Mouse (Mus musculus): ENCODE data around the gene Kcnj12. TPM values are rescaled to one million over a fixed set of nuclear protein-coding genes. Genes with fewer than 3 reads are reported as not detected.
A peak's percentile ranks its signal among the peaks of the same experiment; 100 is the strongest.

The Kcnj12 gene
- polyA plus RNA-seq, 1 experiment, result 1.5 TPM

- no peak overlapping the region for H3K4me3 ChIP-seq (ENCODE audit: low read depth, low read length)
- peak; percentile 39; the same call in 1 of the 2 replicates for TF ChIP-seq EP300 (IDR thresholded peaks at IDR 0.05; ENCODE audit: insufficient read depth, low read depth, low read length)
- no peak for TF ChIP-seq CTCF (IDR thresholded peaks at IDR 0.05; ENCODE audit: low read depth, low read length)
- H3K9ac ChIP-seq (ENCODE audit: low read depth, poor library complexity, severe bottlenecking), result no peak overlapping the region
- H3K27ac ChIP-seq (ENCODE audit: insufficient read depth, low read length), result peak overlapping the region; percentile 38
- no peaks in the 10 kb centered on the region for H3K9me3 ChIP-seq (replicated peaks; ENCODE audit: control insufficient read depth, insufficient read depth, low read length, poor library complexity, severe bottlenecking)
- H3K4me1 ChIP-seq (ENCODE audit: control insufficient read depth, insufficient read depth, low read length), result peaks cover 8% of the 10 kb centered on the region
- no peaks in the 10 kb centered on the region for H3K36me3 ChIP-seq (ENCODE audit: control insufficient read depth, insufficient read depth, low read length, poor library complexity, severe bottlenecking)
- no peaks in the 10 kb centered on the region for H3K27me3 ChIP-seq (ENCODE audit: control insufficient read depth, insufficient read depth, low read length, poor library complexity, severe bottlenecking)
These were observed 17.6 kb upstream of the Kcnj12 start for GRCm38 (mm10) chr11:61004781-61005180.

DNA sequence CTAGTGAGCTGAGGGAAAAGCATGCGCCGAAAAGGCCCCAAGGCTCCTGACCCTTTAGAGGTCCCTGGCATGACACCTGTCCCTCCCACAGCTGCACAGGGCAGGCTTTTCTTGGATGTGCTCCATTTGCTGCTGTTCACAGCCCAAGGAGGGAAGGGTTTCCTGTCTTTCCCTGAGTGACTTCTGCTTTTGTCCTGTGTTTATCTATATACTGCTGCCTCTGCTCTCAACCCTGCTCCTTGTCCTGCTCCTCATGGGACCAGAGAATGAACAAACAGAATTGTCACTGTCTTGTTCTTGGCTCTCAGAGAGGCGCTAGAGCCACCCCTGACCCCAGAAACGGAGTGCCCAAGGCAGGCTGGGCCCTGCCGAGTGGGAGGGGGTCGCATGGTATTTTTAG lies 17.0 kb upstream of the Kcnj12 start:
- TF ChIP-seq POLR2A (IDR thresholded peaks at IDR 0.05; ENCODE audit: insufficient read depth, low read length), result no peak
- no peak for TF ChIP-seq EP300 (IDR thresholded peaks at IDR 0.05; ENCODE audit: insufficient read depth, low read depth, low read length)
- no peak for TF ChIP-seq CTCF (IDR thresholded peaks at IDR 0.05; ENCODE audit: low read depth, low read length)
- no peaks in the 10 kb centered on the region for H3K9me3 ChIP-seq (replicated peaks; ENCODE audit: control insufficient read depth, insufficient read depth, low read length, poor library complexity, severe bottlenecking)
- no peaks in the 10 kb centered on the region for H3K27me3 ChIP-seq (ENCODE audit: control insufficient read depth, insufficient read depth, low read length, poor library complexity, severe bottlenecking)
- no peak overlapping the region for H3K4me3 ChIP-seq (ENCODE audit: low read depth, low read length)
- no peak overlapping the region for H3K27ac ChIP-seq (ENCODE audit: insufficient read depth, low read length)
- peaks cover 8% of the 10 kb centered on the region for H3K4me1 ChIP-seq (ENCODE audit: control insufficient read depth, insufficient read depth, low read length)
- no peak overlapping the region for H3K9ac ChIP-seq (ENCODE audit: low read depth, poor library complexity, severe bottlenecking)
- no peaks in the 10 kb centered on the region for H3K36me3 ChIP-seq (ENCODE audit: control insufficient read depth, insufficient read depth, low read length, poor library complexity, severe bottlenecking)

- Histone ChIP-seq H3K9me3 (replicated peaks; ENCODE audit: control insufficient read depth, insufficient read depth, low read length, poor library complexity, severe bottlenecking) (no peaks in the 10 kb centered on the region), H3K27me3 (ENCODE audit: control insufficient read depth, insufficient read depth, low read length, poor library complexity, severe bottlenecking) (no peaks in the 10 kb centered on the region), H3K9ac (ENCODE audit: low read depth, poor library complexity, severe bottlenecking) (no peak overlapping the region), H3K4me3 (ENCODE audit: low read depth, low read length) (no peak overlapping the region), H3K27ac (ENCODE audit: insufficient read depth, low read length) (no peak overlapping the region), H3K36me3 (ENCODE audit: control insufficient read depth, insufficient read depth, low read length, poor library complexity, severe bottlenecking) (no peaks in the 10 kb centered on the region), H3K4me1 (ENCODE audit: control insufficient read depth, insufficient read depth, low read length) (no peaks in the 10 kb centered on the region)
- TF ChIP-seq EP300 (IDR thresholded peaks at IDR 0.05; ENCODE audit: insufficient read depth, low read depth, low read length) (no peak), CTCF (IDR thresholded peaks at IDR 0.05; ENCODE audit: low read depth, low read length) (no peak), POLR2A (IDR thresholded peaks at IDR 0.05; ENCODE audit: insufficient read depth, low read length) (no peak)
These were observed 10.5 kb upstream of the Kcnj12 start for GRCm38 (mm10) chr11:61011736-61012294.

DNA sequence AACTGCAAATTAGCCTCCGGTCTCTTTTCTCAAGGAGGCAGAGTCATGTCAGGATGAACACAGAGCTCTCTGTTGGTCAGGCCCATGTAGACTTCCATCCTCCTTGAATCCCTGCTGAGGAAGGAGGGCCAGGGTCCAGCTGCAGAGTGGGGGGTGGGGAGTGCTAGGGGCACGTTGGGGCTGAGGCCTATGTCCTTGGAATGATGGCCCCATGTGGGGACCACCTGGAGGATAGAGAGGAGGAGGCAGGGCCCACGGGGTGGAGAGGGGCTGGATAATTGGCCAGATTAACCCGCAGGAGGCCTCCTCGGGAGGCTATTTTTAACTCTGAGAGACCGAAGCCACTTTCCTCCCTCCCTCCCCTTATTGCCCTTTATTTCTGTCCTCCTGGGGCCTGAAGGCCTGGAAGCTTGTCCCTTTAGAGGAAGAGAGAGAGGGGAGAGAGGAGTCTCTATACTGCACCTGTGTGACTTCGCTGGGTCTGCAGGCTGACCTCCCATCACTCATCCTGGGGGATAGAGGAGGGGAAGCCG lies 5.4 kb upstream of the Kcnj12 start:
- H3K27ac ChIP-seq (ENCODE audit: insufficient read depth, low read length), result no peak overlapping the region
- H3K4me3 ChIP-seq (ENCODE audit: low read depth, low read length), result no peak overlapping the region
- no peaks in the 10 kb centered on the region for H3K36me3 ChIP-seq (ENCODE audit: control insufficient read depth, insufficient read depth, low read length, poor library complexity, severe bottlenecking)
- H3K4me1 ChIP-seq (ENCODE audit: control insufficient read depth, insufficient read depth, low read length), result no peaks in the 10 kb centered on the region
- no peak overlapping the region for H3K9ac ChIP-seq (ENCODE audit: low read depth, poor library complexity, severe bottlenecking)
- H3K27me3 ChIP-seq (ENCODE audit: control insufficient read depth, insufficient read depth, low read length, poor library complexity, severe bottlenecking), result no peaks in the 10 kb centered on the region
- TF ChIP-seq EP300 (IDR thresholded peaks at IDR 0.05; ENCODE audit: insufficient read depth, low read depth, low read length) (no peak), CTCF (IDR thresholded peaks at IDR 0.05; ENCODE audit: low read depth, low read length) (no peak), POLR2A (IDR thresholded peaks at IDR 0.05; ENCODE audit: insufficient read depth, low read length) (no peak)
- H3K9me3 ChIP-seq (replicated peaks; ENCODE audit: control insufficient read depth, insufficient read depth, low read length, poor library complexity, severe bottlenecking), result no peaks in the 10 kb centered on the region

DNA sequence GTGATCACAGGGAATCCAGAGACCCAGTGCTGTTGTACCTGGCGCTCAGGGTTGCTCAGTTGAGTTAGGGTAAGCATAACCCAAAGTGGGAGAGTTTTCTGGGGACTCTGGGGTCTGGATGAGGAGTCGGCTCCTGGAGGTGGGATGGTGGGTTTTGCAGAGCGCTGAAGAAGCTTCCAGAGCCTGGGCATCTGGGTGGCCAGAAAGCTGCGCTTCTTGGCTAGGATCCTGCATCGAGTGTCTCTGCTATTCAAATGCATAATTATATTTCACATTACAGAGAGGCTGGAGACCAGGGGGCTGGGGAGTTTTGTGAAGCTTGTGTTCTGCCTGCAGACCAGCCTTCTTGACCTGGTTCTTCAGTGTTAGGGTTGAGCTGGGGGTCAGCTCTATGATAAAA lies 1.2 kb upstream of the Kcnj12 start:
- H3K27ac ChIP-seq (ENCODE audit: insufficient read depth, low read length), result no peak overlapping the region
- no peaks in the 10 kb centered on the region for H3K9me3 ChIP-seq (replicated peaks; ENCODE audit: control insufficient read depth, insufficient read depth, low read length, poor library complexity, severe bottlenecking)
- H3K36me3 ChIP-seq (ENCODE audit: control insufficient read depth, insufficient read depth, low read length, poor library complexity, severe bottlenecking), result no peaks in the 10 kb centered on the region
- H3K4me1 ChIP-seq (ENCODE audit: control insufficient read depth, insufficient read depth, low read length), result no peaks in the 10 kb centered on the region
- TF ChIP-seq EP300 (IDR thresholded peaks at IDR 0.05; ENCODE audit: insufficient read depth, low read depth, low read length) (no peak), POLR2A (IDR thresholded peaks at IDR 0.05; ENCODE audit: insufficient read depth, low read length) (no peak), CTCF (IDR thresholded peaks at IDR 0.05; ENCODE audit: low read depth, low read length) (no peak)
- peaks cover 9% of the 10 kb centered on the region for H3K27me3 ChIP-seq (ENCODE audit: control insufficient read depth, insufficient read depth, low read length, poor library complexity, severe bottlenecking)
- H3K9ac ChIP-seq (ENCODE audit: low read depth, poor library complexity, severe bottlenecking), result no peak overlapping the region
- no peak overlapping the region for H3K4me3 ChIP-seq (ENCODE audit: low read depth, low read length)

GRCm38 (mm10) chr11:61021676-61022549 lies 451 bp upstream of the Kcnj12 start:
- H3K27me3 ChIP-seq (ENCODE audit: control insufficient read depth, insufficient read depth, low read length, poor library complexity, severe bottlenecking), result peaks cover 9% of the 10 kb centered on the region
- no peak for TF ChIP-seq EP300 (IDR thresholded peaks at IDR 0.05; ENCODE audit: insufficient read depth, low read depth, low read length)
- peak overlapping the region; percentile 85 for H3K4me3 ChIP-seq (ENCODE audit: low read depth, low read length)
- no peaks in the 10 kb centered on the region for H3K4me1 ChIP-seq (ENCODE audit: control insufficient read depth, insufficient read depth, low read length)
- H3K27ac ChIP-seq (ENCODE audit: insufficient read depth, low read length), result no peak overlapping the region
- H3K9me3 ChIP-seq (replicated peaks; ENCODE audit: control insufficient read depth, insufficient read depth, low read length, poor library complexity, severe bottlenecking), result no peaks in the 10 kb centered on the region
- no peaks in the 10 kb centered on the region for H3K36me3 ChIP-seq (ENCODE audit: control insufficient read depth, insufficient read depth, low read length, poor library complexity, severe bottlenecking)
- H3K9ac ChIP-seq (ENCODE audit: low read depth, poor library complexity, severe bottlenecking), result peak overlapping the region; percentile 79

Data from ES-Bruce4 (cell line).